Mouse (Mus musculus): ENCODE results near the gene Nedd8. TPM values are rescaled to one million over a fixed set of nuclear protein-coding genes. Genes with fewer than 3 reads are reported as not detected.

Gene Nedd8
- total RNA-seq (2021), result 100 to 1,000 TPM; 305 to 339 TPM
- long read RNA-seq, experiment 1, transcript Nedd8-201 (4 exons, 824 nt), result major isoform, 141 of 150 reads
- long read RNA-seq, experiment 1, partial matches to known transcripts, result 5 of 150 reads
- long read RNA-seq, experiment 1, other reads (novel, unspliced or antisense), result 1 of 150 reads
- long read RNA-seq, experiment 2, transcript Nedd8-201 (4 exons, 824 nt), result major isoform, 106 of 111 reads
- long read RNA-seq, experiment 2, partial matches to known transcripts, result 1 of 111 reads
- long read RNA-seq, experiment 2, other reads (novel, unspliced or antisense), result 2 of 111 reads

- intact Hi-C loops (cut with DNase I), result no loop called here
- peak; percentile 93 to 96 for DNase-seq (ENCODE audit: low spot score in 2 of 2)
Measured at GRCm38 (mm10) chr14:55671833-55672740, at the start of gene Nedd8, which contains the start of gene Gmpr2. TSS of gene Nedd8 (minus strand) at chr14:55672124. TSS of gene Gmpr2 (plus strand) at chr14:55671941.

- DNase-seq (ENCODE audit: low spot score in 2 of 2), result no peak
- intact Hi-C loops (cut with DNase I), result no loop called here
Measured at GRCm38 (mm10) chr14:55721076-55721475, 49.2 kb upstream of the Nedd8 start.

- no peak for DNase-seq (ENCODE audit: low spot score in 2 of 2)
- intact Hi-C loops (cut with DNase I), result no loop called here
Measured at GRCm38 (mm10) chr14:55720666-55721065, 48.7 kb upstream of the Nedd8 start.

GRCm38 (mm10) chr14:55719737-55720136 is 47.8 kb upstream of the Nedd8 start:
- DNase-seq (ENCODE audit: low spot score in 2 of 2), result no peak
- intact Hi-C loops (cut with DNase I), result no loop called here

- no peak for DNase-seq (ENCODE audit: low spot score in 2 of 2)
- intact Hi-C loops (cut with DNase I), result no loop called here
Measured at GRCm38 (mm10) chr14:55716884-55717283, 45.0 kb upstream of the Nedd8 start.

GRCm38 (mm10) chr14:55716271-55716670 is 44.3 kb upstream of the Nedd8 start:
- no peak for DNase-seq (ENCODE audit: low spot score in 2 of 2)
- intact Hi-C loops (cut with DNase I), result no loop called here

- no peak for DNase-seq (ENCODE audit: low spot score in 2 of 2)
- intact Hi-C loops (cut with DNase I), result no loop called here
Measured at GRCm38 (mm10) chr14:55714893-55715292, 43.0 kb upstream of the Nedd8 start.

- DNase-seq (ENCODE audit: low spot score in 2 of 2), result no peak
- intact Hi-C loops (cut with DNase I), result no loop called here
Measured at GRCm38 (mm10) chr14:55713729-55714122, 41.8 kb upstream of the Nedd8 start, which contains the start of gene Tgm1. TSS of gene Tgm1 (minus strand) at chr14:55713926.

- no peak for DNase-seq (ENCODE audit: low spot score in 2 of 2)
- intact Hi-C loops (cut with DNase I), result no loop called here
Measured at GRCm38 (mm10) chr14:55713007-55713728, 41.2 kb upstream of the Nedd8 start.

- no peak for DNase-seq (ENCODE audit: low spot score in 2 of 2)
- intact Hi-C loops (cut with DNase I), result no loop called here
Measured at GRCm38 (mm10) chr14:55711786-55712185, 39.9 kb upstream of the Nedd8 start.

- intact Hi-C loops (cut with DNase I), result no loop called here
- DNase-seq (ENCODE audit: low spot score in 2 of 2), result no peak
Measured at GRCm38 (mm10) chr14:55709509-55709908, 37.6 kb upstream of the Nedd8 start.

- no peak for DNase-seq (ENCODE audit: low spot score in 2 of 2)
- intact Hi-C loops (cut with DNase I), result no loop called here
Measured at GRCm38 (mm10) chr14:55707397-55707796, 35.5 kb upstream of the Nedd8 start.

GRCm38 (mm10) chr14:55706051-55706600 is 34.2 kb upstream of the Nedd8 start:
- intact Hi-C loops (cut with DNase I), result no loop called here
- no peak for DNase-seq (ENCODE audit: low spot score in 2 of 2)

GRCm38 (mm10) chr14:55702761-55703160 is 30.8 kb upstream of the Nedd8 start:
- intact Hi-C loops (cut with DNase I), result no loop called here
- DNase-seq (ENCODE audit: low spot score in 2 of 2), result no peak

GRCm38 (mm10) chr14:55701131-55701530 is 29.2 kb upstream of the Nedd8 start:
- intact Hi-C loops (cut with DNase I), result no loop called here
- DNase-seq (ENCODE audit: low spot score in 2 of 2), result no peak

GRCm38 (mm10) chr14:55697226-55697625 is 25.3 kb upstream of the Nedd8 start:
- intact Hi-C loops (cut with DNase I), result no loop called here
- DNase-seq (ENCODE audit: low spot score in 2 of 2), result no peak

GRCm38 (mm10) chr14:55689433-55689832 is 17.5 kb upstream of the Nedd8 start:
- intact Hi-C loops (cut with DNase I), result loop anchor here (10.0 kb wide), 1 partner anchor 225 kb away; no protein-coding TSS in a partner anchor
- no peak for DNase-seq (ENCODE audit: low spot score in 2 of 2)

- intact Hi-C loops (cut with DNase I), result loop anchor here (1.0 to 10.0 kb wide), 2 partner anchors 61 to 233 kb away; no protein-coding TSS in a partner anchor
- no peak for DNase-seq (ENCODE audit: low spot score in 2 of 2)
Measured at GRCm38 (mm10) chr14:55682118-55682493, 10.2 kb upstream of the Nedd8 start.

Data from left cerebral cortex, postnatal 14 days (tissue).